Comparison of ENCODE assay signal across 18 mouse cellular contexts in genomic region chr2:92790374-92790773, GRCm38 (mm10).
DNase-seq lines count a peak whose midpoint lies in the region; ATAC-seq lines count a peak whose summit lies in the region.
"Had no signal": no experiment of that assay in that cellular context is flagged by ENCODE, and none has a peak within 500 bp of the region (broad histone marks: within the 10 kb centered on the region; RNA-seq: fewer than 3 reads in every experiment).

No protein-coding gene starts in this region.

- peak; percentile 89 for ATAC-seq in frontal cortex, adult (ENCODE audit: low TSS enrichment)
- ATAC-seq: forebrain, embryonic 13.5 days; forebrain, embryonic 15.5 days had no signal

- DNase-seq in frontal cortex, adult 2 months (ENCODE audit: extremely low spot score in 1 of 2, low spot score in 1 of 2): no peak
- DNase-seq in layer of hippocampus, adult 9-11 months: peak; percentile 38
- no peak for DNase-seq in layer of hippocampus, postnatal 25 days (ENCODE audit: extremely low spot score in 1 of 2, low spot score in 1 of 2)
- DNase-seq in brain, adult 2 months (ENCODE audit: low read depth, low spot score): peak; percentile 71
- no peak for DNase-seq in adrenal gland, postnatal 25 days
- DNase-seq: adrenal gland, adult 2 months; adrenal gland, postnatal 10 days; adrenal gland, postnatal 36 days; cerebellum, adult 11 months; cerebellum, adult 18-20 months; cerebellum, adult 8-10 months; cerebellum, adult 9-11 months; cerebellum, postnatal 14 days; cerebellum, postnatal 36 days; embryo, embryonic 11 days had no signal

Comparison
In these comparisons a context has a peak if more than half of its experiments do, and no peak if none do; other contexts are left out.
1. DNase-seq: peak in layer of hippocampus, adult 9-11 months (single experiment) and brain, adult 2 months (single experiment); none in frontal cortex, adult 2 months (0 of 2), layer of hippocampus, postnatal 25 days (0 of 2) and adrenal gland, postnatal 25 days (single experiment).